Mouse (Mus musculus) G1E (cell line): ENCODE data around the gene Slfn8. TPM values are rescaled to one million over a fixed set of nuclear protein-coding genes. Genes with fewer than 3 reads are reported as not detected.

Experiments
- ATAC-seq: 2 replicates; pipeline ENCODE4 v1.8.0; 2016; ENCODE audit warnings: mild to moderate bottlenecking; ENCODE audit not compliant: insufficient number of reproducible peaks, poor library complexity, low FRiP score, severe bottlenecking; ENCODE audit errors: extremely low read depth
- DNase-seq: peaks from one replicate; pipeline ENCODE4 v3.0.0; 2012; ENCODE audit warnings: low spot score
- H3K27me3 ChIP-seq: 2 replicates; pipeline ENCODE4 v1.6.1; 2012; ENCODE audit warnings: mild to moderate bottlenecking, low read length, inconsistent platforms; ENCODE audit not compliant: insufficient read depth
- H3K36me3 ChIP-seq: replicated peaks from 2 replicates; pipeline ENCODE3; 2012; ENCODE audit warnings: mild to moderate bottlenecking, inconsistent platforms
- H3K4me1 ChIP-seq: 2 replicates; pipeline ENCODE4 v1.6.1; 2012; ENCODE audit warnings: low read depth, low read length, inconsistent platforms, mixed read lengths; ENCODE audit not compliant: insufficient read depth
- H3K4me3 ChIP-seq: 2 replicates; pipeline ENCODE4 v1.5.1; 2012; ENCODE audit warnings: low read depth, mild to moderate bottlenecking, inconsistent platforms, low read length, moderate library complexity, mixed read lengths
- H3K9me3 ChIP-seq: replicated peaks from 2 replicates; pipeline ENCODE4 v1.6.1; 2012; ENCODE audit warnings: inconsistent platforms
- CTCF ChIP-seq: IDR thresholded peaks from 2 replicates; pipeline ENCODE4 v1.5.1; 2012; ENCODE audit warnings: low read depth, low read length, inconsistent platforms, mixed read lengths
- GATA1 ChIP-seq: IDR thresholded peaks from 2 replicates; pipeline ENCODE4 v1.6.1; 2012; ENCODE audit warnings: borderline replicate concordance, low read length, inconsistent platforms, mixed read lengths
- GATA2 ChIP-seq: IDR thresholded peaks from 2 replicates; pipeline ENCODE4 v1.6.1; 2012; ENCODE audit warnings: low read depth, low read length, inconsistent platforms, borderline replicate concordance
- POLR2AphosphoS5 ChIP-seq: IDR thresholded peaks from 2 replicates; pipeline ENCODE4 v1.6.1; 2012; ENCODE audit warnings: low read depth, low read length, inconsistent platforms; ENCODE audit not compliant: insufficient replicate concordance
- TAL1 ChIP-seq: conservative IDR thresholded peaks from 2 replicates; pipeline ENCODE4 v1.6.1; 2012; ENCODE audit warnings: low read depth, low read length, inconsistent platforms, mixed read lengths
- polyA plus RNA-seq: library from polyadenylated mRNA; stranded (reverse); fragments of >175 nt; gene quantifications from 2 replicates; pipeline ENCODE4 v1.2.3, GENCODE M21; 2012
- total RNA-seq, 2 experiments: library from RNA; stranded (forward) in 1 of 2; stranded (reverse) in 1 of 2; fragments of 200-1000 nt in 1 of 2; fragments of >200 nt in 1 of 2; fragmentation: Nextera tagmentation in 1 of 2; gene quantifications; 2 replicates each; pipeline ENCODE4 v1.2.3; 2014 to 2017

Slfn8 gene
- 0.39 TPM in 1 of 2 replicates, not detected in the other for total RNA-seq (2014; fragmentation: Nextera tagmentation)
- 0.06 and 0.16 TPM in 2 replicates for total RNA-seq (2017)
- not detected in 2 replicates for polyA plus RNA-seq

DNA sequence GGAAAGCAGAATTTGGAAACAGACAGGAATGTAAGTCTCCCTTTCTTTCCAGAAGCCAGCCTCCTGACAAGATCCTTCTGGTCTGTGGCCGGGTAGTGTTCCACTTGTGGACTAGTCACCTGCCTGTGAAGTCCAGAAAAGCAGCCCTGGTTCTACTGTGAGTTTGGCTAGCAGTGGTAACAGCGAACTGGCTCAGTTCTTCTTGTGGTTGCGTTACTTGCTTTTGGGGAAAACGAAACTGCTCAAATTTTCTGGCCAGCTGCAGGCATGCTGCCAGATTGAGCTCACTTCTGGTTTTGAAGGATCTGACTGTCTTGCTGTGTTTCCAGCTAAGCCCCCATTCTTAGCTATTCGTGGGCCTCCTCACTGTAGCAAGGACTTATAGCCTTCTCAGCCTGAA, at the start of gene Slfn8:
Gene Slfn8 (minus strand): TSS at position 190 of the 400 bp plus-strand sequence.
- ATAC-seq: no peak
- no peak for DNase-seq
- no peak within 1 kb of the TSS for H3K4me3 ChIP-seq

DNA sequence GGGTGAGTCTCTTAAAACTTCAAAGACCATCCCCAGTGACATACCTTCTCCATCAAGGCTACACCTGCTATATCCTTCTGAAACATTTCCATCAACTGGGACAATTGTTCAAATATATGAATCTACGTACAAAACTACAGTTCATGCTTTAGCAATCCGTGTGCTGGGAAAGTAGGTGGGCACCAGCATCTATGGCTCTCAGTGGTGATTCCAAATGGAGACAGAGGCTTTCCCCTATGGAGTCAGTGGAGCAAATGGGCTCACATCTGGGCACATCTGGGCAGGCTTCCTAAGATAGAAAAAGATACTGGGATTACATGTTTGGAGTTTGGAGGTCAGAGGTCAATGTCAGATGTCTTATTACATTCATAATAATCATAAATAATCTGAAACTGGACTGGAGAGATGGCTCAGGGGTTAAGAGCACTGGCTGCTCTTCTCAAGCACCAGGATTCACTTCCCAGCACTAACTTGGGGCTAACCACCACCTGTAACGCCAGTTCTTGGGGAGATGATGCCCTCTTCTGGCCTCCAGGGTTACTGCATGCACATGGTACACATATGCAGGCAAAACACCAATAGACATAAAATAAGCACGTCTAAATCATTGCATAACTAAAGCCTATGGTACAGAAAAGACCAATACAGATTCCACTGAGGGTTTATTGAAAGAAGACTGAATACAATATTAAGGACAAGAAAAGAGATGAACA, 47.5 kb upstream of the Slfn8 start:
- DNase-seq (no peak), ATAC-seq (no peak)
- Histone ChIP-seq H3K4me1 (peaks cover 70% of the 10 kb centered on the region), H3K27me3 (no peaks in the 10 kb centered on the region), H3K9me3 (peaks cover 2% of the 10 kb centered on the region; the same call in 1 of the 2 replicates), H3K36me3 (peaks cover 31% of the 10 kb centered on the region), H3K4me3 (no peak overlapping the region)
- TF ChIP-seq CTCF (peak; percentile 9; the same call in 1 of the 2 replicates), GATA1 (no peak)

More for the DNA sequence above, at the start of gene Slfn8:
- no peaks in the 10 kb centered on the region for H3K4me1 ChIP-seq
- TF ChIP-seq GATA2 (no peak), TAL1 (no peak), GATA1 (no peak), CTCF (no peak), POLR2AphosphoS5 (no peak)
- no peaks in the 10 kb centered on the region for H3K9me3 ChIP-seq
- no peaks in the 10 kb centered on the region for H3K36me3 ChIP-seq
- peaks cover 5% of the 10 kb centered on the region; the same call in 1 of the 2 replicates for H3K27me3 ChIP-seq

- no peaks in the 10 kb centered on the region for H3K27me3 ChIP-seq
- no peak for TF ChIP-seq CTCF
- TF ChIP-seq GATA2: no peak
- TF ChIP-seq TAL1: no peak
- TF ChIP-seq POLR2AphosphoS5: no peak
- TF ChIP-seq GATA1: no peak
- H3K4me3 ChIP-seq: peak overlapping the region; percentile 61
- peak; percentile 62 for ATAC-seq
- peak; percentile 55 for DNase-seq
- peaks cover 2% of the 10 kb centered on the region; the same call in 1 of the 2 replicates for H3K9me3 ChIP-seq
- H3K4me1 ChIP-seq: peaks cover 78% of the 10 kb centered on the region
- peaks cover 43% of the 10 kb centered on the region for H3K36me3 ChIP-seq
Observed at GRCm38 (mm10) chr11:83066640-83067531, 46.3 kb upstream of the Slfn8 start.

- Histone ChIP-seq H3K9me3 (peaks cover 2% of the 10 kb centered on the region; the same call in 1 of the 2 replicates), H3K4me1 (peaks cover 85% of the 10 kb centered on the region), H3K27me3 (no peaks in the 10 kb centered on the region), H3K4me3 (peak overlapping the region; percentile 47), H3K36me3 (peaks cover 55% of the 10 kb centered on the region)
- TF ChIP-seq POLR2AphosphoS5 (no peak), GATA2 (no peak), GATA1 (no peak), CTCF (no peak), TAL1 (no peak)
- ATAC-seq (peak; percentile 24; the same call in 1 of the 2 replicates), DNase-seq (peak; percentile 17)
Observed at GRCm38 (mm10) chr11:83065441-83066344, 45.1 kb upstream of the Slfn8 start.

DNA sequence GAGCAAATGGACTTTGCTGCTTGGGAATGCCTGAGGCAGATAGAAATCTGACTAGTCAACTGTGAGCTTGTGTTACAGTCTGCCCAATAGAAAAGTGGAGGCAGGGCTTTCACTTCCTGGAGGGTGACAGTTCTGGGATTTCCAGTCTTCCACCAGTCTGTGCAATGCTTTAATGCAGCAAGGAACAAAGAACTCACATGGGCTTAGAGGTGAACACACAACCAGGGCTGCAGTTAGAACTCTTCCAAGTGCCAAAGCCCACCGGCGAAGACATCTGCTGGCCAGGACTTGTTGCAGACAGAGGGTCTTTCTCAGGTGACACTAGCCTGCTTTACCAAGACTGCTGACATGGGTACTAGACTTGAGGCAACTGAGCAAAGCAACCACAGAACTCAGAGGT, 44.3 kb upstream of the Slfn8 start, which contains the start of gene Slfn2:
Gene Slfn2 (plus strand): TSS at position 167 of the 400 bp plus-strand sequence.
- Histone ChIP-seq H3K4me3 (peak within 1 kb of the TSS; percentile 47), H3K9me3 (peaks cover 2% of the 10 kb centered on the region; the same call in 1 of the 2 replicates), H3K36me3 (peaks cover 60% of the 10 kb centered on the region), H3K4me1 (peaks cover 85% of the 10 kb centered on the region), H3K27me3 (no peaks in the 10 kb centered on the region)
- ATAC-seq (no peak), DNase-seq (no peak)
- TF ChIP-seq GATA2 (no peak), CTCF (no peak), TAL1 (no peak), GATA1 (no peak), POLR2AphosphoS5 (no peak)
